Mouse (Mus musculus) heart, adult 2 months (tissue): ENCODE results near the gene Col25a1.

ENCODE experiments used
- CTCF ChIP-seq: fragments of 200-600 bp; IDR thresholded peaks from 2 replicates; pipeline ENCODE4 v1.8.1; 2022; ENCODE audit warnings: antibody characterized with exemption, mild to moderate bottlenecking, moderate library complexity
- EP300 ChIP-seq: fragments of 200-500 bp; IDR thresholded peaks from 2 replicates; pipeline ENCODE4 v1.6.1; 2011; ENCODE audit warnings: low read depth, low read length, control low read depth; ENCODE audit not compliant: insufficient read depth
- POLR2A ChIP-seq: fragments of 200-500 bp; IDR thresholded peaks from 2 replicates; pipeline ENCODE4 v1.6.1; 2011; ENCODE audit warnings: mild to moderate bottlenecking, low read depth, low read length, control low read depth; ENCODE audit not compliant: insufficient read depth

GRCm38 (mm10) chr3:130127840-130128239, 3.5 kb upstream of the Col25a1 start:
- TF ChIP-seq CTCF (no peak), POLR2A (no peak), EP300 (no peak)
